Mouse (Mus musculus) embryonic facial prominence, embryonic 11.5 days (tissue): ENCODE measurements around the gene Mkrn3. TPM values are rescaled to one million over a fixed set of nuclear protein-coding genes. Genes with fewer than 3 reads are reported as not detected.

Experiments used
- ATAC-seq: fragments of 200-750 bp; cut with Nextera tagmentation; replicated peaks from 2 replicates; pipeline ENCODE4 v1.8.0; 2017; ENCODE audit warnings: low read depth; ENCODE audit not compliant: insufficient number of reproducible peaks, low FRiP score, low TSS enrichment
- DNase-seq: peaks from one replicate; pipeline ENCODE4 v3.0.0-alpha.2; 2015; ENCODE audit warnings: low spot score
- H3K27ac ChIP-seq: fragments of 300-500 bp; sonication (generic); replicated peaks from 2 replicates; pipeline ENCODE4 v1.5.1; 2014; ENCODE audit warnings: mild to moderate bottlenecking, low read depth, low read length, control low read depth
- H3K27me3 ChIP-seq: fragments of 300-500 bp; sonication (generic); 2 replicates; pipeline ENCODE4 v1.6.1; 2014; ENCODE audit warnings: mild to moderate bottlenecking, low read length, moderate library complexity, mixed read lengths; ENCODE audit not compliant: control insufficient read depth, insufficient read depth
- H3K36me3 ChIP-seq: fragments of 300-500 bp; sonication (generic); replicated peaks from 2 replicates; pipeline ENCODE4 v1.6.1; 2014; ENCODE audit warnings: low read depth, mild to moderate bottlenecking, low read length, moderate library complexity, mixed read lengths; ENCODE audit not compliant: control insufficient read depth, insufficient read depth
- H3K4me1 ChIP-seq: fragments of 300-500 bp; sonication (generic); 2 replicates; pipeline ENCODE4 v1.6.1; 2014; ENCODE audit warnings: low read length, mixed read lengths; ENCODE audit not compliant: control insufficient read depth, insufficient read depth
- H3K4me2 ChIP-seq: fragments of 300-500 bp; sonication (generic); 2 replicates; pipeline ENCODE4 v1.6.1; 2014; ENCODE audit warnings: low read depth, mild to moderate bottlenecking, control low read depth, low read length, moderate library complexity
- H3K4me3 ChIP-seq: fragments of 300-500 bp; sonication (generic); 2 replicates; pipeline ENCODE4 v1.5.1; 2014; ENCODE audit warnings: low read depth, low read length, control low read depth
- H3K9ac ChIP-seq: fragments of 300-500 bp; sonication (generic); replicated peaks from 2 replicates; pipeline ENCODE4 v1.6.1; 2014; ENCODE audit warnings: mild to moderate bottlenecking, control low read depth, low read length
- H3K9me3 ChIP-seq: fragments of 300-500 bp; sonication (generic); replicated peaks from 2 replicates; pipeline ENCODE4 v1.6.1; 2016; ENCODE audit warnings: mild to moderate bottlenecking, low read length, inconsistent platforms, mixed read lengths; ENCODE audit not compliant: control insufficient read depth
- WGBS: fragments of 180-500 bp; shearing (Covaris S2); extraction: QIAGEN DNeasy Blood & Tissue Kit; methylation state at CpG from one replicate; pipeline ENCODE4 v1.1.7; 2014; 5-methylcytosine and 5-hydroxymethylcytosine counted together
- polyA plus RNA-seq: library from polyadenylated mRNA; unstranded; fragments of >200 nt; fragmentation: Nextera tagmentation; extraction: Ambion mirVana; gene quantifications from 2 replicates; pipeline ENCODE4 v1.2.1, GENCODE M21; 2014

Mkrn3 gene
- polyA plus RNA-seq, 1 experiment from 2014 or later: 10.7 TPM

DNA sequence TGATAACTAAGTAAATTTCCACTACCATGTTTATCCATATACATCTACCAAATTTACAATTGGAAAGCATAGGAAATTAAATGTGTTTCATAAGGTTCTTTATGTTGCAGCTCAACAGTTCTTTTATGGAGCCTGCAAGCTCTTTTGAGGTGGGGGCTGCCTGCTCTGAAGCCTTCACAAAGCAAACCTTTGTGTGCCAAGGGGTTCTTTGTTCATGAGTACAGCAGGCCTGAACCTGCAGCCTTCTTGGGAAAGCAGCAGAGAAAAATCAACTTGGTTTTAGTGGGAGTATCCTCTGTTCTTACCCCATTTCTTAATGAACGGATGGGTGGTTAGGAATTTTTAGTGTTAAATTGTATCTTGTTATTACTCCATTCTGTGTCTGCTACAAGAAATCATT lies 4.7 kb downstream of the Mkrn3 start:
- Histone ChIP-seq H3K27ac (no peak overlapping the region), H3K4me2 (no peak overlapping the region)

GRCm38 (mm10) chr7:62407803-62408202 lies 12.1 kb downstream of the Mkrn3 start:
- H3K36me3 ChIP-seq: no peaks in the 10 kb centered on the region
- H3K27me3 ChIP-seq: no peaks in the 10 kb centered on the region
- no peak for DNase-seq
- H3K9ac ChIP-seq: no peak overlapping the region
- no peak overlapping the region for H3K27ac ChIP-seq
- no peak overlapping the region for H3K4me2 ChIP-seq
- H3K9me3 ChIP-seq: no peaks in the 10 kb centered on the region
- 36% methylated on average over 3 of the region's 3 CpGs for whole genome bisulfite sequencing
- ATAC-seq: no peak
- no peak overlapping the region for H3K4me3 ChIP-seq
- H3K4me1 ChIP-seq: no peaks in the 10 kb centered on the region

More for the DNA sequence above, 4.7 kb downstream of the Mkrn3 start:
- DNase-seq (no peak), ATAC-seq (no peak)
- H3K36me3 ChIP-seq: no peaks in the 10 kb centered on the region
- H3K4me1 ChIP-seq: no peaks in the 10 kb centered on the region
- no peaks in the 10 kb centered on the region for H3K27me3 ChIP-seq
- H3K9ac ChIP-seq: no peak overlapping the region
- H3K9me3 ChIP-seq: no peaks in the 10 kb centered on the region
- H3K4me3 ChIP-seq: no peak overlapping the region
- 48% methylated on average over 1 of the region's 1 CpGs for WGBS

- Histone ChIP-seq H3K4me2 (peak overlapping the region; percentile 42), H3K9ac (no peak overlapping the region; the same call in 1 of the 2 replicates), H3K27ac (no peak overlapping the region), H3K36me3 (no peaks in the 10 kb centered on the region), H3K27me3 (no peaks in the 10 kb centered on the region), H3K4me1 (no peaks in the 10 kb centered on the region), H3K4me3 (peak overlapping the region; percentile 23), H3K9me3 (no peaks in the 10 kb centered on the region)
- DNase-seq (peak; percentile 58), ATAC-seq (peak; percentile 73; the same call in 1 of the 2 replicates)
- 40% methylated on average over 19 of the region's 19 CpGs for WGBS
Measured at GRCm38 (mm10) chr7:62406573-62407050, 13.3 kb downstream of the Mkrn3 start.

DNA sequence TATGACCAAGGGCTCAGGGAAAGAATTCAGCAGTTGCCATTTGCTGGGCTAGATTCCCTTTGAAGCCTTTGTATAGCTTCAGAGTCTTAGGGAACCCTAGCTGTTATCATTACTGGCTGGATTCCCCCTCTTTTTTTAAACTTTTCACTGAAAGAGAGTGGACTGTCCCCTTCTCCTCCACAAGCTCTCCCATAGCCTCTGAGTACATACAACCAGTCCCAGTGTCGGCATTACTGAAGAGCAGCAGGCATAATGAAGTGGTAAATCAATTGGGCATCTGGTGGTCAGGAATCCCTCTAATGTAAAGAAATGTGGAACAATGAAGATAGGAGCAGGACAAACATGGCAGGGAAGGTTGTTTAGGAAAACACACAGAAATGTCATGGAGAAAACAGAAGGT lies 27.7 kb downstream of the Mkrn3 start:
- no peaks in the 10 kb centered on the region for H3K36me3 ChIP-seq
- WGBS: 36% methylated on average over 1 of the region's 1 CpGs
- no peak overlapping the region for H3K9ac ChIP-seq
- H3K4me2 ChIP-seq: no peak overlapping the region
- H3K4me1 ChIP-seq: no peaks in the 10 kb centered on the region
- H3K4me3 ChIP-seq: no peak overlapping the region
- H3K9me3 ChIP-seq: no peaks in the 10 kb centered on the region
- H3K27me3 ChIP-seq: no peaks in the 10 kb centered on the region
- no peak overlapping the region for H3K27ac ChIP-seq
- ATAC-seq (no peak), DNase-seq (no peak)

DNA sequence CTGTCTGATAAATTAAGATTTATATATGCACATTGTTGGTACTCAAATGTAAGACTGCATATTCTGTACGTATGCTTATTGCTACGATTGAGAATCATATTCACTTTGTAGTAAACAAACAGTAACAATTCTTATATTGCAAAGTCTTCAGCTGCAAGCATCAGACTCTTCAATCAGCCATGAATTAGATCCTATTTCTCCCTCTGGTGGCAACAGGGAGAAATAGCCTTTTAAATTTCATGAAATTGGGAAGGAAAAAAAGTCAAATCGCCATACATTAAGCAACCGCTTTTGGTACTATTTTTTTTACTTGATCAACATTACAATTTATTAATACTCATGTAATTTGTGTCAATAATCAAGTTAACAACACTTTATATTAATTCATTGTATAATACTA lies 31.6 kb downstream of the Mkrn3 start:
- peak; percentile 37 for DNase-seq
- H3K4me3 ChIP-seq: no peak overlapping the region
- no peaks in the 10 kb centered on the region for H3K27me3 ChIP-seq
- WGBS: 35% methylated on average over 4 of the region's 4 CpGs
- no peaks in the 10 kb centered on the region for H3K4me1 ChIP-seq
- H3K9me3 ChIP-seq: no peaks in the 10 kb centered on the region
- H3K4me2 ChIP-seq: no peak overlapping the region
- no peak overlapping the region for H3K27ac ChIP-seq
- ATAC-seq: no peak
- H3K36me3 ChIP-seq: no peaks in the 10 kb centered on the region
- H3K9ac ChIP-seq: no peak overlapping the region

- Histone ChIP-seq H3K9ac (no peak overlapping the region), H3K4me2 (no peak overlapping the region), H3K27me3 (no peaks in the 10 kb centered on the region), H3K9me3 (no peaks in the 10 kb centered on the region), H3K4me1 (no peaks in the 10 kb centered on the region), H3K4me3 (no peak overlapping the region), H3K27ac (no peak overlapping the region), H3K36me3 (no peaks in the 10 kb centered on the region)
- ATAC-seq (no peak; the same call in 1 of the 2 replicates), DNase-seq (peak; percentile 66)
- WGBS: 2% methylated on average over 2 of the region's 2 CpGs
Measured at GRCm38 (mm10) chr7:62382391-62382790, 37.5 kb downstream of the Mkrn3 start.

DNA sequence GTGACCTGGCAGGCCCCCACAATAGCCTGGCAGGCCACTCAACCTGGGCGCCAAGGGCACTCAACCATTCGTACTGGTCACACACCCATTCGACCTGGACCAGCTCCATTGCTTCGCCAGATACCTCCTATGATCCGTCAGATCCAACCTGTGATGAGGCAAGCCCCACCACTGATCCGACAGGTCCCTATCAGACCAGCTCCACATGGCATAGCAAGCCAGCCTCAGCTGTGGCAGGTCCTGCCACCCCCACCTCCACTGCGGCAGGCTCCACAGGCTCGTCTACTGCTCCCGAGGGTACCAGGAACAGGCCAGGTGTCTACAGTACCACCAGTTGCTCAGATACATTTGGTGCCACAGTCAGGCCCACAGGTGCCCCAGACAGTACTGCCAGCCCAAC lies 41.4 kb downstream of the Mkrn3 start:
- Histone ChIP-seq H3K9me3 (no peaks in the 10 kb centered on the region), H3K27me3 (no peaks in the 10 kb centered on the region), H3K4me1 (no peaks in the 10 kb centered on the region), H3K27ac (no peak overlapping the region), H3K4me3 (no peak overlapping the region), H3K9ac (no peak overlapping the region), H3K4me2 (no peak overlapping the region), H3K36me3 (no peaks in the 10 kb centered on the region)
- DNase-seq (no peak), ATAC-seq (no peak)
- WGBS: 83% methylated on average over 9 of the region's 9 CpGs

- Histone ChIP-seq H3K36me3 (no peaks in the 10 kb centered on the region), H3K27me3 (no peaks in the 10 kb centered on the region), H3K4me3 (peak overlapping the region; percentile 48), H3K9ac (peak overlapping the region; percentile 63), H3K27ac (0 out of 2 replicates have a peak overlapping the region, but pooled peaks have one; percentile 10), H3K9me3 (no peaks in the 10 kb centered on the region), H3K4me2 (peak overlapping the region; percentile 64), H3K4me1 (no peaks in the 10 kb centered on the region)
- DNase-seq (peak; percentile 9), ATAC-seq (peak; percentile 62)
- 30% methylated on average over 14 of the region's 14 CpGs for WGBS
Measured at GRCm38 (mm10) chr7:62377313-62377712, 42.6 kb downstream of the Mkrn3 start.
